Mouse (Mus musculus): ENCODE measurements around the gene Ptprg.
"Not testable (repeated sequence)": the region's sequence is repeated elsewhere in the genome, so short reads cannot be mapped to it uniquely, and the experiment has no call there.

The Ptprg gene

GRCm38 (mm10) chr14:12047637-12048036 lies 494.3 kb downstream of the Ptprg start:
- no peak for DNase-seq (ENCODE audit: low spot score in 2 of 2)

- no peak for DNase-seq (ENCODE audit: low spot score in 2 of 2)
Measured at GRCm38 (mm10) chr14:12056912-12057524, 503.7 kb downstream of the Ptprg start.

- no peak for DNase-seq (ENCODE audit: low spot score in 2 of 2)
Measured at GRCm38 (mm10) chr14:12057856-12058255, 504.5 kb downstream of the Ptprg start.

GRCm38 (mm10) chr14:12059149-12059548 lies 505.8 kb downstream of the Ptprg start:
- peak in 1 of 2 experiments; percentile 55 for DNase-seq (ENCODE audit: low spot score in 2 of 2)

GRCm38 (mm10) chr14:12061313-12061712 lies 508.0 kb downstream of the Ptprg start:
- DNase-seq (ENCODE audit: low spot score in 2 of 2) = not testable (repeated sequence)

GRCm38 (mm10) chr14:12062628-12063360 lies 509.5 kb downstream of the Ptprg start:
- no peak for DNase-seq (ENCODE audit: low spot score in 2 of 2)

GRCm38 (mm10) chr14:12065001-12065400 lies 511.7 kb downstream of the Ptprg start:
- no peak for DNase-seq (ENCODE audit: low spot score in 2 of 2)

GRCm38 (mm10) chr14:12065736-12066135 lies 512.4 kb downstream of the Ptprg start:
- no peak for DNase-seq (ENCODE audit: low spot score in 2 of 2)

GRCm38 (mm10) chr14:12069707-12070106 lies 516.4 kb downstream of the Ptprg start:
- DNase-seq (ENCODE audit: low spot score in 2 of 2) = no peak

GRCm38 (mm10) chr14:12070361-12070760 lies 517.0 kb downstream of the Ptprg start:
- no peak for DNase-seq (ENCODE audit: low spot score in 2 of 2)

GRCm38 (mm10) chr14:12070856-12071465 lies 517.6 kb downstream of the Ptprg start:
- DNase-seq (ENCODE audit: low spot score in 2 of 2) = no peak

GRCm38 (mm10) chr14:12072026-12072861 lies 518.9 kb downstream of the Ptprg start:
- DNase-seq (ENCODE audit: low spot score in 2 of 2) = no peak

GRCm38 (mm10) chr14:12073408-12074107 lies 520.2 kb downstream of the Ptprg start:
- no peak for DNase-seq (ENCODE audit: low spot score in 2 of 2)

- DNase-seq (ENCODE audit: low spot score in 2 of 2) = peak in 1 of 2 experiments; percentile 10
Measured at GRCm38 (mm10) chr14:12077193-12077592, 523.9 kb downstream of the Ptprg start.

GRCm38 (mm10) chr14:12079250-12079649 lies 525.9 kb downstream of the Ptprg start:
- no peak for DNase-seq (ENCODE audit: low spot score in 2 of 2)

GRCm38 (mm10) chr14:12079833-12080401 lies 526.6 kb downstream of the Ptprg start:
- no peak for DNase-seq (ENCODE audit: low spot score in 2 of 2)

GRCm38 (mm10) chr14:12082131-12082921 lies 529.0 kb downstream of the Ptprg start:
- no peak for DNase-seq (ENCODE audit: low spot score in 2 of 2)

- no peak for DNase-seq (ENCODE audit: low spot score in 2 of 2)
Measured at GRCm38 (mm10) chr14:12084076-12084475, 530.7 kb downstream of the Ptprg start.

GRCm38 (mm10) chr14:12085078-12085477 lies 531.7 kb downstream of the Ptprg start:
- no peak for DNase-seq (ENCODE audit: low spot score in 2 of 2)

GRCm38 (mm10) chr14:12086167-12086566 lies 532.8 kb downstream of the Ptprg start:
- DNase-seq (ENCODE audit: low spot score in 2 of 2) = no peak

Measured in urinary bladder, postnatal 36 days (tissue).